In the genomic region with DNA sequence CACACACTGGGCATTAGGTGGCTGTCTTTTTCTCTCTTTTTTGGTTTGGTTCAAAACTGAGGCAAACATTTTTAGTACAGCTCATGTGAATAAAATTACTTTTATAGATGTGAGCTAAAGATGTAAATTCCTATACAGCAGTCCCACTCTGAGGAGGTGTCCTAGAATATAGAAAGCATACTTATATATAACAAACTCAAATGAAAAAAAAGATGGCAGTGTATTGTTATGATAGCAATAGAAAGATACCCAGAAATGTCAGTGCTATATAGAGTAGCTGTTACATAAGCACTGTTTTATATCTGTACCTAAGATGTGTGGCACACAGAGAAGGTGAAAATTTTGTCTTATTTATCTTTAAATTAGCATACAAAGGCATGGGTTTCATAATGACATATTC, we compare ENCODE assay signal across 15 mouse cellular contexts.
"Had no signal": no experiment of that assay in that cellular context is flagged by ENCODE, and none has a peak within 500 bp of the region (broad histone marks: within the 10 kb centered on the region; RNA-seq: fewer than 3 reads in every experiment).

No protein-coding gene starts in this region.

- H3K4me3 ChIP-seq: neural tube, embryonic 15.5 days; stomach, embryonic 15.5 days had no signal

- DNase-seq: retina, postnatal 1 day; right cerebral cortex, adult 18-20 months; right cerebral cortex, postnatal 14 days; right cerebral cortex, postnatal 25 days; right cerebral cortex, postnatal 4 days; spleen, adult 18-20 months; thymus, adult 18-20 months; thymus, adult 2 months; thymus, postnatal 14 days; thymus, postnatal 25 days; thymus, postnatal 36 days; thymus, postnatal 4 days had no signal

- H3K27ac ChIP-seq: neural tube, embryonic 15.5 days; stomach, embryonic 15.5 days; stomach, postnatal 0 days had no signal

- H3K4me1 ChIP-seq: neural tube, embryonic 15.5 days; stomach, embryonic 15.5 days had no signal
